Comparison of ENCODE assay signal across 9 mouse cellular contexts in genomic region chr7:4723508-4723907, GRCm38 (mm10). TPM values are rescaled to one million over a fixed set of nuclear protein-coding genes. Genes with fewer than 3 reads are reported as not detected.
A peak's percentile ranks its signal among the peaks of the same experiment; 100 is the strongest.
DNase-seq lines count a peak whose midpoint lies in the region; ATAC-seq and TF ChIP-seq lines count a peak whose summit lies in the region.
"Had no signal": no experiment of that assay in that cellular context is flagged by ENCODE, and none has a peak within 500 bp of the region (broad histone marks: within the 10 kb centered on the region; RNA-seq: fewer than 3 reads in every experiment).

No protein-coding gene starts in this region.

- TF ChIP-seq POLR2A in small intestine, adult 2 months (IDR thresholded peaks at IDR 0.05; ENCODE audit: low read depth, low read length): no peak

- TF ChIP-seq CTCF in small intestine, adult 2 months (IDR thresholded peaks at IDR 0.05; ENCODE audit: extremely low read depth, insufficient read length, insufficient replicate concordance, low read depth, low read length): no peak

- H3K27me3 ChIP-seq in heart, embryonic 11.5 days (ENCODE audit: control insufficient read depth, insufficient read depth, low read length): no peaks in the 10 kb centered on the region
- H3K27me3 ChIP-seq in heart, embryonic 13.5 days (replicated peaks): peaks cover 8% of the 10 kb centered on the region; the same call in 1 of the 2 replicates
- no peaks in the 10 kb centered on the region for H3K27me3 ChIP-seq in small intestine, adult 2 months (ENCODE audit: control insufficient read depth, insufficient read depth, low read length)

- H3K4me3 ChIP-seq in heart, embryonic 11.5 days (ENCODE audit: low read depth, low read length): peak overlapping the region; percentile 22; the same call in 1 of the 2 replicates
- H3K4me3 ChIP-seq in brown adipose tissue, adult 24 weeks (ENCODE audit: insufficient read depth, low read depth, low read length): peak overlapping the region; percentile 45
- peak overlapping the region; percentile 37 for H3K4me3 ChIP-seq in heart, embryonic 13.5 days
- peak overlapping the region; percentile 44 for H3K4me3 ChIP-seq in macrophage (ENCODE audit: inconsistent target)
- H3K4me3 ChIP-seq in small intestine, adult 2 months (ENCODE audit: low read depth, low read length): peak overlapping the region; percentile 66

- H3K79me2 ChIP-seq in macrophage (ENCODE audit: inconsistent target): no peaks in the 10 kb centered on the region

- H3K4me2 ChIP-seq in heart, embryonic 11.5 days: peak overlapping the region; percentile 59
- H3K4me2 ChIP-seq in heart, embryonic 13.5 days: peak overlapping the region; percentile 65

- 34% methylated on average over 12 of the region's 12 CpGs for WGBS in heart, embryonic 11.5 days (ENCODE audit: insufficient replicate concordance)
- 31% methylated on average over 12 of the region's 12 CpGs for WGBS in heart, embryonic 13.5 days
- WGBS in macrophage (ENCODE audit: missing documents): 13% methylated on average over 12 of the region's 12 CpGs
- 16% methylated on average over 12 of the region's 12 CpGs for WGBS in small intestine, adult 2 months

- intact Hi-C loops in heart, postnatal 25 days (cut with DNase I): no loop called here

- no peak for DNase-seq in heart, postnatal 25 days (ENCODE audit: low spot score)
- peak; percentile 33 to 35 for DNase-seq in layer of hippocampus, postnatal 36 days
- no peak for DNase-seq in urinary bladder, postnatal 4 days (ENCODE audit: low spot score in 2 of 2)

- H3K9ac ChIP-seq in heart, embryonic 11.5 days (ENCODE audit: low read depth, low read length): peak overlapping the region; percentile 46; the same call in 1 of the 2 replicates
- peak overlapping the region; percentile 56; the same call in 1 of the 2 replicates for H3K9ac ChIP-seq in heart, embryonic 13.5 days

- H3K9me3 ChIP-seq in heart, embryonic 11.5 days (replicated peaks; ENCODE audit: control insufficient read depth, low read length): no peaks in the 10 kb centered on the region
- no peaks in the 10 kb centered on the region for H3K9me3 ChIP-seq in heart, embryonic 13.5 days

- no peak for ATAC-seq in heart, embryonic 11.5 days (replicated peaks; ENCODE audit: insufficient number of reproducible peaks, low FRiP score, low TSS enrichment)
- no peak for ATAC-seq in heart, embryonic 13.5 days (ENCODE audit: extremely low read depth, insufficient number of reproducible peaks, low FRiP score, low TSS enrichment)

- H3K27ac ChIP-seq in heart, embryonic 11.5 days (ENCODE audit: low read depth, low read length): no peak overlapping the region
- 0 out of 2 replicates have a peak overlapping the region, but pooled peaks have one; percentile 31 for H3K27ac ChIP-seq in brown adipose tissue, adult 24 weeks (replicated peaks; ENCODE audit: low read depth, low read length)
- H3K27ac ChIP-seq in heart, embryonic 13.5 days (replicated peaks): no peak overlapping the region
- peak overlapping the region; percentile 84 for H3K27ac ChIP-seq in macrophage
- H3K27ac ChIP-seq in small intestine, adult 2 months (ENCODE audit: insufficient read depth, low read depth, low read length): peak overlapping the region; percentile 94

- no peaks in the 10 kb centered on the region for H3K4me1 ChIP-seq in heart, embryonic 11.5 days (ENCODE audit: control insufficient read depth, insufficient read depth, low read length)
- H3K4me1 ChIP-seq in brown adipose tissue, adult 24 weeks (ENCODE audit: control insufficient read depth, insufficient read depth, insufficient read length, low read length): no peaks in the 10 kb centered on the region
- H3K4me1 ChIP-seq in heart, embryonic 13.5 days: no peaks in the 10 kb centered on the region
- peaks cover 17% of the 10 kb centered on the region for H3K4me1 ChIP-seq in small intestine, adult 2 months (ENCODE audit: control insufficient read depth, insufficient read depth, insufficient read length, low read length)

- H3K36me3 ChIP-seq in heart, embryonic 11.5 days (ENCODE audit: control insufficient read depth, insufficient read depth, low read length): no peaks in the 10 kb centered on the region
- H3K36me3 ChIP-seq in heart, embryonic 13.5 days: no peaks in the 10 kb centered on the region
- H3K36me3 ChIP-seq in macrophage (ENCODE audit: inconsistent target): no peaks in the 10 kb centered on the region
- peaks cover 12% of the 10 kb centered on the region for H3K36me3 ChIP-seq in small intestine, adult 2 months (ENCODE audit: control insufficient read depth, insufficient read depth, low read length)

RNA-seq across cellular contexts. Expression of gene Tmem150b, which starts 1.5 kb away (rescaled TPM):
- polyA plus RNA-seq in heart, embryonic 11.5 days (2014; fragmentation: Nextera tagmentation; extraction: Ambion mirVana): not detected in 2 replicates
- total RNA-seq in heart, postnatal 25 days (2021): under 1 TPM; 0.22 to 0.23 TPM
- polyA plus RNA-seq in brown adipose tissue, adult 24 weeks (2012; ENCODE audit: insufficient read depth, insufficient read length, missing spikeins): not detected in 2 replicates
- 0.05 and 0.07 TPM in 2 replicates for polyA plus RNA-seq in heart, embryonic 13.5 days (2015; fragmentation: Nextera tagmentation; extraction: Ambion mirVana)
- total RNA-seq in layer of hippocampus, postnatal 36 days (2021): under 1 TPM; 0.18 to 0.20 TPM
- 10 to 100 TPM in 7 of 26 experiments, 1 to 10 TPM in 14, under 1 TPM in 4, not detected in 1; 0.21 to 40.6 (median 5.0) TPM for total RNA-seq in macrophage (2018; cell fraction: chromatin; rRNA removed)
- total RNA-seq in macrophage (2018; cell fraction: cytosol; rRNA removed): 1 to 10 TPM in 13 of 26 experiments, under 1 TPM in 13; 0.34 to 3.4 (median 0.98) TPM
- 10 to 100 TPM in 5 of 26 experiments, 1 to 10 TPM in 15, under 1 TPM in 5, not detected in 1; 0.35 to 27.4 (median 2.0) TPM for total RNA-seq in macrophage (2018; cell fraction: nucleus; rRNA removed)
- 1.2 to 4.1 TPM (median 2.5 TPM) in 3 replicates for polyA plus RNA-seq in macrophage (2018)
- 44.4 and 122 TPM in 2 replicates for polyA plus RNA-seq in small intestine, adult 2 months (2012; rRNA removed)
- total RNA-seq: layer of hippocampus, postnatal 14 days had no signal

RNA-seq across cellular contexts. Expression of gene Kmt5c, which starts 16.4 kb away (rescaled TPM):
- 58.6 and 63.5 TPM in 2 replicates for polyA plus RNA-seq in heart, embryonic 11.5 days (2014; fragmentation: Nextera tagmentation; extraction: Ambion mirVana)
- total RNA-seq in heart, postnatal 25 days (2021): 10 to 100 TPM; 16.4 to 20.7 TPM
- 20.0 and 25.7 TPM in 2 replicates for polyA plus RNA-seq in brown adipose tissue, adult 24 weeks (2012; ENCODE audit: insufficient read depth, insufficient read length, missing spikeins)
- 57.1 and 60.0 TPM in 2 replicates for polyA plus RNA-seq in heart, embryonic 13.5 days (2015; fragmentation: Nextera tagmentation; extraction: Ambion mirVana)
- total RNA-seq in layer of hippocampus, postnatal 36 days (2021): 10 to 100 TPM; 35.3 to 38.7 TPM
- total RNA-seq in macrophage (2018; cell fraction: chromatin; rRNA removed): 100 to 1,000 TPM in 13 of 26 experiments, 10 to 100 TPM in 13; 21.0 to 341 (median 99.0) TPM
- total RNA-seq in macrophage (2018; cell fraction: cytosol; rRNA removed): 10 to 100 TPM in 17 of 26 experiments, 1 to 10 TPM in 9; 4.0 to 32.9 (median 13.8) TPM
- total RNA-seq in macrophage (2018; cell fraction: nucleus; rRNA removed): 100 to 1,000 TPM in 9 of 26 experiments, 10 to 100 TPM in 17; 12.0 to 234 (median 64.6) TPM
- polyA plus RNA-seq in macrophage (2018): 13.0 to 41.3 TPM (median 19.4 TPM) in 3 replicates
- 94.7 and 254 TPM in 2 replicates for polyA plus RNA-seq in small intestine, adult 2 months (2012; rRNA removed)

RNA-seq across cellular contexts. Expression of gene Cox6b2, which starts 29.4 kb away (rescaled TPM):
- polyA plus RNA-seq in heart, embryonic 11.5 days (2014; fragmentation: Nextera tagmentation; extraction: Ambion mirVana): 32.9 and 42.4 TPM in 2 replicates
- 1 to 10 TPM; 1.5 to 1.7 TPM for total RNA-seq in heart, postnatal 25 days (2021)
- 7.9 and 17.6 TPM in 2 replicates for polyA plus RNA-seq in brown adipose tissue, adult 24 weeks (2012; ENCODE audit: insufficient read depth, insufficient read length, missing spikeins)
- polyA plus RNA-seq in heart, embryonic 13.5 days (2015; fragmentation: Nextera tagmentation; extraction: Ambion mirVana): 35.4 and 36.4 TPM in 2 replicates
- total RNA-seq in layer of hippocampus, postnatal 36 days (2021): 1 to 10 TPM; 3.3 to 6.2 TPM
- total RNA-seq in macrophage (2018; cell fraction: chromatin; rRNA removed): 10 to 100 TPM in 1 of 26 experiments, not detected in 25; 13.7 TPM
- total RNA-seq in macrophage (2018; cell fraction: cytosol; rRNA removed): under 1 TPM in 4 of 26 experiments, not detected in 22; 0.49 to 0.71 (median 0.61) TPM
- total RNA-seq in macrophage (2018; cell fraction: nucleus; rRNA removed): not detected
- 1.3 TPM in 1 of 3 replicates, not detected in the others for polyA plus RNA-seq in macrophage (2018)
- 5.7 and 45.8 TPM in 2 replicates for polyA plus RNA-seq in small intestine, adult 2 months (2012; rRNA removed)

RNA-seq across cellular contexts. Expression of gene Brsk1, which starts 33.1 kb away (rescaled TPM):
- 1.7 TPM in 2 replicates for polyA plus RNA-seq in heart, embryonic 11.5 days (2014; fragmentation: Nextera tagmentation; extraction: Ambion mirVana)
- 1 to 10 TPM; 1.1 to 1.3 TPM for total RNA-seq in heart, postnatal 25 days (2021)
- polyA plus RNA-seq in brown adipose tissue, adult 24 weeks (2012; ENCODE audit: insufficient read depth, insufficient read length, missing spikeins): 0.63 TPM in 2 replicates
- 0.46 and 0.91 TPM in 2 replicates for polyA plus RNA-seq in heart, embryonic 13.5 days (2015; fragmentation: Nextera tagmentation; extraction: Ambion mirVana)
- total RNA-seq in layer of hippocampus, postnatal 36 days (2021): 100 to 1,000 TPM; 325 to 344 TPM
- 1 to 10 TPM in 1 of 26 experiments, under 1 TPM in 3, not detected in 22; 0.25 to 2.0 (median 0.43) TPM for total RNA-seq in macrophage (2018; cell fraction: chromatin; rRNA removed)
- under 1 TPM in 1 of 26 experiments, not detected in 25; 0.04 TPM for total RNA-seq in macrophage (2018; cell fraction: cytosol; rRNA removed)
- under 1 TPM in 1 of 26 experiments, not detected in 25; 0.34 TPM for total RNA-seq in macrophage (2018; cell fraction: nucleus; rRNA removed)
- polyA plus RNA-seq in macrophage (2018): 0.07 TPM in 1 of 3 replicates, not detected in the others
- polyA plus RNA-seq in small intestine, adult 2 months (2012; rRNA removed): 1.6 and 1.9 TPM in 2 replicates

RNA-seq across cellular contexts. Expression of gene Hspbp1, which starts 38.6 kb away (rescaled TPM):
- polyA plus RNA-seq in heart, embryonic 11.5 days (2014; fragmentation: Nextera tagmentation; extraction: Ambion mirVana): 81.5 and 83.7 TPM in 2 replicates
- 10 to 100 TPM; 32.1 to 33.3 TPM for total RNA-seq in heart, postnatal 25 days (2021)
- polyA plus RNA-seq in brown adipose tissue, adult 24 weeks (2012; ENCODE audit: insufficient read depth, insufficient read length, missing spikeins): 21.7 and 23.6 TPM in 2 replicates
- 74.0 and 79.9 TPM in 2 replicates for polyA plus RNA-seq in heart, embryonic 13.5 days (2015; fragmentation: Nextera tagmentation; extraction: Ambion mirVana)
- total RNA-seq in layer of hippocampus, postnatal 36 days (2021): 10 to 100 TPM; 85.2 to 87.6 TPM
- 10 to 100 TPM in 16 of 26 experiments, 1 to 10 TPM in 10; 5.5 to 20.2 (median 12.1) TPM for total RNA-seq in macrophage (2018; cell fraction: chromatin; rRNA removed)
- total RNA-seq in macrophage (2018; cell fraction: cytosol; rRNA removed): 10 to 100 TPM; 19.5 to 34.9 (median 26.6) TPM
- total RNA-seq in macrophage (2018; cell fraction: nucleus; rRNA removed): 10 to 100 TPM in 19 of 26 experiments, 1 to 10 TPM in 7; 7.3 to 22.5 (median 12.8) TPM
- polyA plus RNA-seq in macrophage (2018): 13.6 to 44.2 TPM (median 27.9 TPM) in 3 replicates
- polyA plus RNA-seq in small intestine, adult 2 months (2012; rRNA removed): 23.4 and 29.0 TPM in 2 replicates

Comparison
In these comparisons a context has a peak if more than half of its experiments do, and no peak if none do; other contexts are left out.
1. H3K27ac ChIP-seq: peak in brown adipose tissue, adult 24 weeks (single experiment), macrophage (single experiment) and small intestine, adult 2 months (single experiment); none in heart, embryonic 11.5 days (single experiment) and heart, embryonic 13.5 days (single experiment).
2. DNase-seq: peak in layer of hippocampus, postnatal 36 days (2 of 2); none in heart, postnatal 25 days (single experiment) and urinary bladder, postnatal 4 days (0 of 2).
3. Peak in every context shown above with its lines, with median percentiles within 50 percentile points of each other: H3K4me3 ChIP-seq.